Mouse (Mus musculus): ENCODE measurements around the gene Lef1. TPM values are rescaled to one million over a fixed set of nuclear protein-coding genes. Genes with fewer than 3 reads are reported as not detected.

Gene Lef1
- total RNA-seq, 2 experiments from 2014 or later, result 6.2 to 7.1 TPM

GRCm38 (mm10) chr3:131159204-131159760 lies 49.0 kb downstream of the Lef1 start:
- H3K4me3 ChIP-seq, result no peak overlapping the region
- no peak overlapping the region for H3K27ac ChIP-seq
- TF ChIP-seq CTCF (conservative IDR thresholded peaks at IDR 0.05), result no peak
- no peak for DNase-seq (ENCODE audit: low spot score in 2 of 2)

- DNase-seq (ENCODE audit: low spot score in 2 of 2), result no peak
- TF ChIP-seq CTCF (conservative IDR thresholded peaks at IDR 0.05), result no peak
- no peak overlapping the region for H3K27ac ChIP-seq
- no peak overlapping the region for H3K4me3 ChIP-seq
Observed at GRCm38 (mm10) chr3:131159881-131160615, 49.8 kb downstream of the Lef1 start.

GRCm38 (mm10) chr3:131160921-131161320 lies 50.6 kb downstream of the Lef1 start:
- DNase-seq (ENCODE audit: low spot score in 2 of 2), result no peak
- Histone ChIP-seq H3K27ac (no peak overlapping the region), H3K4me3 (no peak overlapping the region)
- TF ChIP-seq CTCF (conservative IDR thresholded peaks at IDR 0.05), result no peak

GRCm38 (mm10) chr3:131167731-131168130 lies 57.5 kb downstream of the Lef1 start:
- H3K27ac ChIP-seq, result no peak overlapping the region
- H3K4me3 ChIP-seq, result no peak overlapping the region

GRCm38 (mm10) chr3:131169161-131169560 lies 58.9 kb downstream of the Lef1 start:
- DNase-seq (ENCODE audit: low spot score in 2 of 2), result no peak
- no peak overlapping the region for H3K4me3 ChIP-seq
- no peak for TF ChIP-seq CTCF (conservative IDR thresholded peaks at IDR 0.05)
- H3K27ac ChIP-seq, result no peak overlapping the region

More at GRCm38 (mm10) chr3:131167731-131168130, 57.5 kb downstream of the Lef1 start:
- TF ChIP-seq CTCF (conservative IDR thresholded peaks at IDR 0.05), result no peak
- no peak for DNase-seq (ENCODE audit: low spot score in 2 of 2)

GRCm38 (mm10) chr3:131170099-131170643 lies 59.9 kb downstream of the Lef1 start:
- Histone ChIP-seq H3K4me3 (no peak overlapping the region), H3K27ac (no peak overlapping the region)
- no peak for DNase-seq (ENCODE audit: low spot score in 2 of 2)
- peak; percentile 19 for TF ChIP-seq CTCF (conservative IDR thresholded peaks at IDR 0.05)

- H3K27ac ChIP-seq, result no peak overlapping the region
- DNase-seq (ENCODE audit: low spot score in 2 of 2), result no peak
- no peak for TF ChIP-seq CTCF (conservative IDR thresholded peaks at IDR 0.05)
- no peak overlapping the region for H3K4me3 ChIP-seq
Observed at GRCm38 (mm10) chr3:131171292-131171960, 61.2 kb downstream of the Lef1 start.

- DNase-seq (ENCODE audit: low spot score in 2 of 2), result no peak
- no peak overlapping the region for H3K4me3 ChIP-seq
- no peak for TF ChIP-seq CTCF (conservative IDR thresholded peaks at IDR 0.05)
- no peak overlapping the region for H3K27ac ChIP-seq
Observed at GRCm38 (mm10) chr3:131172293-131172692, 62.0 kb downstream of the Lef1 start.

- H3K27ac ChIP-seq, result no peak overlapping the region
- no peak for DNase-seq (ENCODE audit: low spot score in 2 of 2)
Observed at GRCm38 (mm10) chr3:131181006-131181405, 70.7 kb downstream of the Lef1 start.

GRCm38 (mm10) chr3:131182158-131182557 lies 71.9 kb downstream of the Lef1 start:
- Histone ChIP-seq H3K27ac (no peak overlapping the region), H3K4me3 (no peak overlapping the region)
- DNase-seq (ENCODE audit: low spot score in 2 of 2), result no peak
- no peak for TF ChIP-seq CTCF (conservative IDR thresholded peaks at IDR 0.05)

More at GRCm38 (mm10) chr3:131181006-131181405, 70.7 kb downstream of the Lef1 start:
- no peak overlapping the region for H3K4me3 ChIP-seq
- TF ChIP-seq CTCF (conservative IDR thresholded peaks at IDR 0.05), result no peak

- no peak for TF ChIP-seq CTCF (conservative IDR thresholded peaks at IDR 0.05)
- Histone ChIP-seq H3K4me3 (no peak overlapping the region), H3K27ac (no peak overlapping the region)
- DNase-seq (ENCODE audit: low spot score in 2 of 2), result no peak
Observed at GRCm38 (mm10) chr3:131186193-131186592, 75.9 kb downstream of the Lef1 start.

GRCm38 (mm10) chr3:131190239-131190638 lies 80.0 kb downstream of the Lef1 start:
- TF ChIP-seq CTCF (conservative IDR thresholded peaks at IDR 0.05), result no peak
- Histone ChIP-seq H3K4me3 (no peak overlapping the region), H3K27ac (no peak overlapping the region)
- no peak for DNase-seq (ENCODE audit: low spot score in 2 of 2)

- TF ChIP-seq CTCF (conservative IDR thresholded peaks at IDR 0.05), result no peak
- Histone ChIP-seq H3K4me3 (no peak overlapping the region), H3K27ac (no peak overlapping the region)
- DNase-seq (ENCODE audit: low spot score in 2 of 2), result no peak
Observed at GRCm38 (mm10) chr3:131190671-131191367, 80.5 kb downstream of the Lef1 start.

Data from layer of hippocampus, adult 2 months (tissue).